Mouse (Mus musculus) midbrain, embryonic 14.5 days (tissue): Measurements from ENCODE around the gene D330045A20Rik. TPM values are rescaled to one million over a fixed set of nuclear protein-coding genes. Genes with fewer than 3 reads are reported as not detected.

Experiments
- polyA plus RNA-seq: library from polyadenylated mRNA; unstranded; fragments of >200 nt; fragmentation: Nextera tagmentation; extraction: Ambion mirVana; gene quantifications from 2 replicates; pipeline ENCODE4 v1.2.1, GENCODE M21; 2014

The D330045A20Rik gene
- polyA plus RNA-seq, 1 experiment from 2014 or later = 1.5 TPM

Other genes starting within 250 kb of the D330045A20Rik start
- gene Trap1a, start 146.7 kb upstream of the D330045A20Rik start, polyA plus RNA-seq = not detected in 2 replicates
- 3.6 and 4.2 TPM in 2 replicates for gene Rnf128, start 82.9 kb downstream of the D330045A20Rik start, polyA plus RNA-seq
- gene Tbc1d8b, start 204.6 kb downstream of the D330045A20Rik start, polyA plus RNA-seq = 0.21 and 0.50 TPM in 2 replicates
- gene Gm15013, start 234.1 kb downstream of the D330045A20Rik start, polyA plus RNA-seq = not detected in 2 replicates